ENCODE assay signal across 14 mouse cellular contexts in genomic region chr1:151086111-151086859, GRCm38 (mm10).
A peak's percentile ranks its signal among the peaks of the same experiment; 100 is the strongest.
DNase-seq lines count a peak whose midpoint lies in the region; ATAC-seq and TF ChIP-seq lines count a peak whose summit lies in the region.
"Had no signal": no experiment of that assay in that cellular context is flagged by ENCODE, and none has a peak within 500 bp of the region (broad histone marks: within the 10 kb centered on the region; RNA-seq: fewer than 3 reads in every experiment).

No protein-coding gene starts in this region.

- H3K9ac ChIP-seq in kidney, embryonic 15.5 days = no peak overlapping the region
- peak overlapping the region; percentile 71 for H3K9ac ChIP-seq in MEL (ENCODE audit: control insufficient read depth, low read depth, low read length, poor library complexity, severe bottlenecking)
- H3K9ac ChIP-seq in neural tube, embryonic 13.5 days = peak overlapping the region; percentile 17; the same call in 1 of the 2 replicates

- no peak overlapping the region for H3K4me2 ChIP-seq in kidney, embryonic 15.5 days
- 0 out of 2 replicates have a peak overlapping the region, but pooled peaks have one; percentile 20 for H3K4me2 ChIP-seq in neural tube, embryonic 13.5 days
- H3K4me2 ChIP-seq: heart, embryonic 11.5 days; liver, embryonic 11.5 days had no signal

- H3K4me3 ChIP-seq in kidney, embryonic 15.5 days (replicated peaks) = no peak overlapping the region
- H3K4me3 ChIP-seq in kidney, adult 2 months (ENCODE audit: insufficient read depth, low read depth, low read length) = no peak overlapping the region
- H3K4me3 ChIP-seq in MEL (ENCODE audit: control insufficient read depth in 1 of 2, insufficient read depth in 1 of 2, low read depth in 2 of 2, low read length in 2 of 2) = peak overlapping the region; percentile 41 to 78
- no peak overlapping the region for H3K4me3 ChIP-seq in neural tube, embryonic 13.5 days
- H3K4me3 ChIP-seq: midbrain, embryonic 10.5 days had no signal

- H3K36me3 ChIP-seq in kidney, embryonic 15.5 days = no peaks in the 10 kb centered on the region
- H3K36me3 ChIP-seq in kidney, adult 2 months (ENCODE audit: control insufficient read depth, insufficient read depth, low read length) = no peaks in the 10 kb centered on the region
- peaks cover 0 to 27% of the 10 kb centered on the region in 2 experiments; a peak in 2 of 4 replicates for H3K36me3 ChIP-seq in MEL (ENCODE audit: control insufficient read depth in 1 of 2, insufficient read depth in 2 of 2, low read length in 2 of 2)
- H3K36me3 ChIP-seq in neural tube, embryonic 13.5 days = no peaks in the 10 kb centered on the region
- H3K36me3 ChIP-seq: midbrain, embryonic 10.5 days had no signal

- TF ChIP-seq CTCF in kidney, adult 2 months (conservative IDR thresholded peaks at IDR 0.05; ENCODE audit: insufficient read depth, insufficient read length, low read depth, low read length) = no peak
- no peak for TF ChIP-seq CTCF in MEL (IDR thresholded peaks at IDR 0.05 in 2 of 3, conservative IDR thresholded peaks at IDR 0.05 in 1 of 3; ENCODE audit: control insufficient read depth in 1 of 3, insufficient read depth in 1 of 3, low read depth in 2 of 3, low read length in 3 of 3, poor library complexity in 1 of 3, severe bottlenecking in 1 of 3)

- H3K9me3 ChIP-seq in kidney, embryonic 15.5 days (replicated peaks) = no peaks in the 10 kb centered on the region
- no peaks in the 10 kb centered on the region for H3K9me3 ChIP-seq in MEL (replicated peaks; ENCODE audit: insufficient read depth, low read length)
- H3K9me3 ChIP-seq in neural tube, embryonic 13.5 days = no peaks in the 10 kb centered on the region
- H3K9me3 ChIP-seq: midbrain, embryonic 10.5 days had no signal

- peaks cover 23% of the 10 kb centered on the region for H3K4me1 ChIP-seq in kidney, embryonic 15.5 days
- peaks cover 6% of the 10 kb centered on the region; the same call in 1 of the 2 replicates for H3K4me1 ChIP-seq in kidney, adult 2 months (ENCODE audit: control insufficient read depth, insufficient read depth, low read length)
- H3K4me1 ChIP-seq in MEL (ENCODE audit: control insufficient read depth in 1 of 2, insufficient read depth in 2 of 2, low read length in 2 of 2) = peaks cover 14 to 27% of the 10 kb centered on the region in 2 experiments
- peaks cover 17% of the 10 kb centered on the region for H3K4me1 ChIP-seq in neural tube, embryonic 13.5 days (replicated peaks)

- ATAC-seq in kidney, embryonic 15.5 days (replicated peaks; ENCODE audit: low FRiP score) = peak; percentile 36; the same call in 1 of the 2 replicates
- 0 out of 2 replicates have a peak, but pooled peaks have one; percentile 34 for ATAC-seq in neural tube, embryonic 13.5 days (ENCODE audit: low read depth)
- ATAC-seq: activated CD4-positive, CD25-positive, alpha-beta regulatory T cell, adult 4 months had no signal

- WGBS in kidney, embryonic 15.5 days = 61% methylated on average over 22 of the region's 22 CpGs
- WGBS in kidney, adult 2 months = 72% methylated on average over 22 of the region's 22 CpGs
- 41% methylated on average over 22 of the region's 22 CpGs for WGBS in neural tube, embryonic 13.5 days

- peak; percentile 38 for DNase-seq in embryo, embryonic 11 days
- DNase-seq in embryo, embryonic 9.5 days (ENCODE audit: extremely low spot score) = no peak
- DNase-seq in kidney, adult 2 months = no peak
- DNase-seq in MEL (ENCODE audit: low read depth, low spot score) = peak; percentile 59
- DNase-seq in cerebellum, adult 18-20 months = no peak
- no peak for DNase-seq in frontal cortex, postnatal 25 days (ENCODE audit: low spot score in 2 of 2)
- DNase-seq: cerebellum, adult 11-12 months; gastrocnemius, postnatal 10 days had no signal

- no peak for TF ChIP-seq RAD21 in MEL (IDR thresholded peaks at IDR 0.05; ENCODE audit: low read depth, low read length)

- H3K79me2 ChIP-seq in MEL (ENCODE audit: control insufficient read depth, insufficient read depth, low read length, poor library complexity) = no peaks in the 10 kb centered on the region; the same call in 1 of the 2 replicates

- no peak overlapping the region; the same call in 1 of the 2 replicates for H3K27ac ChIP-seq in kidney, embryonic 15.5 days
- no peak overlapping the region for H3K27ac ChIP-seq in kidney, adult 2 months (ENCODE audit: insufficient read depth, low read depth, low read length)
- peak overlapping the region; percentile 90 for H3K27ac ChIP-seq in MEL (ENCODE audit: control insufficient read depth, low read depth, low read length)
- H3K27ac ChIP-seq in neural tube, embryonic 13.5 days (replicated peaks) = no peak overlapping the region
- H3K27ac ChIP-seq: midbrain, embryonic 10.5 days had no signal

- TF ChIP-seq EP300 in MEL (IDR thresholded peaks at IDR 0.05; ENCODE audit: low read depth in 1 of 2, low read length in 2 of 2) = peak; percentile 67 to 79

- no peaks in the 10 kb centered on the region for H3K27me3 ChIP-seq in kidney, embryonic 15.5 days
- H3K27me3 ChIP-seq in kidney, adult 2 months (replicated peaks; ENCODE audit: control insufficient read depth, insufficient read depth, low read length) = no peaks in the 10 kb centered on the region
- H3K27me3 ChIP-seq in MEL (ENCODE audit: control insufficient read depth in 1 of 2, insufficient read depth in 2 of 2, low read length in 2 of 2) = no peaks in the 10 kb centered on the region
- no peaks in the 10 kb centered on the region for H3K27me3 ChIP-seq in neural tube, embryonic 13.5 days

- no peak for TF ChIP-seq POLR2A in kidney, adult 2 months (IDR thresholded peaks at IDR 0.05; ENCODE audit: low read depth, low read length)
- no peak for TF ChIP-seq POLR2A in MEL (IDR thresholded peaks at IDR 0.05; ENCODE audit: control insufficient read depth in 1 of 2, insufficient read depth in 1 of 2, low read depth in 1 of 2, low read length in 2 of 2, poor library complexity in 1 of 2)

TF ChIP-seq in MEL, 35 proteins besides CTCF, POLR2A, EP300 and RAD21:
- TF ChIP-seq HCFC1 (IDR thresholded peaks at IDR 0.05; ENCODE audit: low read depth, low read length) (peak; percentile 36; the same call in 1 of the 2 replicates), ELF1 (IDR thresholded peaks at IDR 0.05; ENCODE audit: low read depth, low read length) (no peak), MAZ (IDR thresholded peaks at IDR 0.05; ENCODE audit: low read depth, low read length) (no peak), TBP (IDR thresholded peaks at IDR 0.05; ENCODE audit: low read depth, low read length) (no peak), ZC3H11A (IDR thresholded peaks at IDR 0.05; ENCODE audit: low read depth, low read length) (no peak), MYB (IDR thresholded peaks at IDR 0.05; ENCODE audit: low read depth, low read length) (peak; percentile 71), KAT2A (conservative IDR thresholded peaks at IDR 0.05; ENCODE audit: low read depth, low read length) (0 out of 2 replicates have a peak, but pooled peaks have one; percentile 26), RCOR1 (IDR thresholded peaks at IDR 0.05; ENCODE audit: low read depth, low read length) (peak; percentile 45; the same call in 1 of the 2 replicates), MAX (IDR thresholded peaks at IDR 0.05; ENCODE audit: low read length) (no peak), TAL1 (IDR thresholded peaks at IDR 0.05; ENCODE audit: low read length) (no peak), BHLHE40 (IDR thresholded peaks at IDR 0.05; ENCODE audit: borderline replicate concordance, low read depth, low read length) (0 out of 2 replicates have a peak, but pooled peaks have one; percentile 20), MEF2A (IDR thresholded peaks at IDR 0.05; ENCODE audit: extremely low read depth, insufficient replicate concordance, low read depth, low read length, poor library complexity, severe bottlenecking) (no peak), ZNF384 (IDR thresholded peaks at IDR 0.05; ENCODE audit: low read depth, low read length) (no peak), ZMIZ1 (IDR thresholded peaks at IDR 0.05; ENCODE audit: low read depth, low read length) (no peak), SIN3A (IDR thresholded peaks at IDR 0.05; ENCODE audit: low read length) (no peak; the same call in 1 of the 2 replicates), NELFE (IDR thresholded peaks at IDR 0.05; ENCODE audit: low read depth, low read length) (peak; percentile 15; the same call in 1 of the 2 replicates), E2F4 (IDR thresholded peaks at IDR 0.05; ENCODE audit: borderline replicate concordance, low read depth, low read length) (no peak), JUND (IDR thresholded peaks at IDR 0.05; ENCODE audit: low read depth, low read length) (no peak), NRF1 (IDR thresholded peaks at IDR 0.05; ENCODE audit: insufficient read depth, low read depth, low read length, poor library complexity, severe bottlenecking) (no peak), POLR2AphosphoS2 (IDR thresholded peaks at IDR 0.05; ENCODE audit: low read length) (no peak), POLR2AphosphoS5 (IDR thresholded peaks at IDR 0.05; ENCODE audit: borderline replicate concordance, low read depth, low read length) (no peak), MYC (IDR thresholded peaks at IDR 0.05; ENCODE audit: low read depth, low read length) (no peak), UBTF (IDR thresholded peaks at IDR 0.05; ENCODE audit: borderline replicate concordance, insufficient read depth, low read depth, low read length) (no peak), MXI1 (IDR thresholded peaks at IDR 0.05; ENCODE audit: low read depth, low read length) (no peak), GABPA (IDR thresholded peaks at IDR 0.05; ENCODE audit: low read depth, low read length) (no peak), GATA1 (IDR thresholded peaks at IDR 0.05; ENCODE audit: low read depth, low read length) (peak; percentile 52), USF2 (IDR thresholded peaks at IDR 0.05; ENCODE audit: borderline replicate concordance in 1 of 2, insufficient read depth in 1 of 2, low read depth in 1 of 2, low read length in 2 of 2) (no peak), USF1 (IDR thresholded peaks at IDR 0.05; ENCODE audit: low read depth, low read length) (no peak), ZKSCAN1 (IDR thresholded peaks at IDR 0.05; ENCODE audit: low read depth, low read length) (no peak), MAFK (IDR thresholded peaks at IDR 0.05; ENCODE audit: borderline replicate concordance, low read depth, low read length) (0 out of 2 replicates have a peak, but pooled peaks have one; percentile 34), CHD1 (IDR thresholded peaks at IDR 0.05; ENCODE audit: low read depth, low read length) (no peak), ETS1 (IDR thresholded peaks at IDR 0.05; ENCODE audit: low read depth, low read length) (peak; percentile 62), TCF12 (IDR thresholded peaks at IDR 0.05; ENCODE audit: low read depth, low read length) (peak; percentile 70), SMC3 (IDR thresholded peaks at IDR 0.05; ENCODE audit: low read depth, low read length) (no peak), CHD2 (IDR thresholded peaks at IDR 0.05; ENCODE audit: low read length) (peak; percentile 43; the same call in 1 of the 2 replicates)
TF ChIP-seq in MEL: peak in this region for 11.

Comparison
In these comparisons a context has a peak if more than half of its experiments do, and no peak if none do; other contexts are left out.
1. DNase-seq: peak in embryo, embryonic 11 days (single experiment) and MEL (single experiment); none in embryo, embryonic 9.5 days (single experiment), kidney, adult 2 months (single experiment), cerebellum, adult 18-20 months (0 of 2) and frontal cortex, postnatal 25 days (0 of 2).
2. H3K4me3 ChIP-seq: peak in MEL (2 of 2); none in kidney, embryonic 15.5 days (single experiment), kidney, adult 2 months (single experiment) and neural tube, embryonic 13.5 days (single experiment).